17 mouse cellular contexts compared by ENCODE assay signal in the genomic region with DNA sequence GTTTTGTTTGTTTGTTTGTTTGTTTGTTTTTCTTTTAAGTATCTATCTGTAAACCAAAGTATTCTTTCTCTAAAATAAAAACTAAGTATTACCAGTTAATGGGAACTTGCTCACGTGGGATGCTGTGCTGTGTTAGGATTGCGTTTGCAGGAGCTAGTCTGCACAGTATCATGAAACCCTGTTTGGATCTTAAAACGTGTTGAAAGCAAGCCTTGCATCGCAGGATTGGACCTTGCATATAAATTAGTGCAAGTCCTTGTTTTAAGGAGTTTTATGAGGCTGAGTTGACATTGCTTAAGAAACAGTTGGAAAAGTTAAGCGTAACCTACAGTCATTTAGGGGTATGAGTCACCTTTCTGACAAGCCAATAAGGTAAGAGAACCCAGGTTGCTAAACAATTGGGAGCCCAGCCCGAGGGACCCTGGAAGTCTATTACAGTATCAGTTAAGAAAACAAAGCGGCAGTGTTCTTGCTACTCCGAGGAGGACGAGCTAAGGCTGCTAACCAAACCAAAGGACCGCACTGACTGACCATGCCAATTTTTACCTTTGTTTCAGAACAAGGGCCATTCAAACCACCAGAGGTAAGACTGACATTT.
DNase-seq lines count a peak whose midpoint lies in the region; ATAC-seq and TF ChIP-seq lines count a peak whose summit lies in the region.
"Had no signal": no experiment of that assay in that cellular context is flagged by ENCODE, and none has a peak within 500 bp of the region (broad histone marks: within the 10 kb centered on the region; RNA-seq: fewer than 3 reads in every experiment).

No protein-coding gene starts in this region.

- H3K4me2 ChIP-seq in intestine, embryonic 14.5 days (ENCODE audit: low read length), result peak overlapping the region; percentile 30
- peak overlapping the region; percentile 50 for H3K4me2 ChIP-seq in kidney, postnatal 0 days (ENCODE audit: low read length)
- H3K4me2 ChIP-seq in stomach, embryonic 15.5 days, result peak overlapping the region; percentile 31; the same call in 1 of the 2 replicates
- H3K4me2 ChIP-seq: heart, embryonic 15.5 days; liver, embryonic 13.5 days; midbrain, embryonic 12.5 days had no signal

- no peak for TF ChIP-seq CTCF in kidney, postnatal 0 days (IDR thresholded peaks at IDR 0.05; ENCODE audit: low read depth)

- H3K4me1 ChIP-seq in intestine, embryonic 14.5 days (replicated peaks; ENCODE audit: control insufficient read depth, insufficient read depth, low read length), result peaks cover 5% of the 10 kb centered on the region; the same call in 1 of the 2 replicates
- no peaks in the 10 kb centered on the region for H3K4me1 ChIP-seq in kidney, postnatal 0 days (replicated peaks; ENCODE audit: insufficient read depth, low read length)
- 0 out of 2 replicates have a peak, but pooled peaks cover 3% of the 10 kb centered on the region for H3K4me1 ChIP-seq in stomach, embryonic 15.5 days
- peaks cover 6% of the 10 kb centered on the region for H3K4me1 ChIP-seq in heart, embryonic 10.5 days

- peak; percentile 36; the same call in 1 of the 2 replicates for ATAC-seq in intestine, embryonic 14.5 days (replicated peaks; ENCODE audit: low FRiP score, low TSS enrichment, low read depth)
- peak; percentile 41; the same call in 1 of the 2 replicates for ATAC-seq in kidney, postnatal 0 days (replicated peaks; ENCODE audit: low FRiP score, low read depth)
- peak; percentile 66 for ATAC-seq in stomach, embryonic 15.5 days (ENCODE audit: insufficient read depth, low FRiP score, low read depth)
- ATAC-seq in megakaryocyte, adult 5-6 weeks (ENCODE audit: poor library complexity, severe bottlenecking), result no peak
- ATAC-seq: forebrain, embryonic 16.5 days; hindbrain, postnatal 0 days had no signal

- DNase-seq in lung, postnatal 36 days, result peak; percentile 10
- DNase-seq in lung, postnatal 14 days, result no peak
- no peak for DNase-seq in intestine, embryonic 14.5 days (ENCODE audit: low spot score)
- DNase-seq in kidney, postnatal 0 days (ENCODE audit: low spot score), result peak; percentile 22
- no peak for DNase-seq in heart, embryonic 10.5 days (ENCODE audit: low spot score)
- no peak for DNase-seq in cerebellum, adult 18-20 months
- DNase-seq: cerebellum, adult 8-10 months; gastrocnemius, postnatal 36 days; liver, embryonic 13.5 days; right cerebral cortex, postnatal 4 days; thymus, adult 18-20 months had no signal

- H3K4me3 ChIP-seq in intestine, embryonic 14.5 days (ENCODE audit: low read depth, low read length), result peak overlapping the region; percentile 22
- peak overlapping the region; percentile 30 for H3K4me3 ChIP-seq in kidney, postnatal 0 days (replicated peaks; ENCODE audit: low read depth, low read length)
- peak overlapping the region; percentile 25 for H3K4me3 ChIP-seq in stomach, embryonic 15.5 days (replicated peaks)
- no peak overlapping the region for H3K4me3 ChIP-seq in heart, embryonic 10.5 days
- H3K4me3 ChIP-seq: heart, embryonic 15.5 days; liver, embryonic 13.5 days; midbrain, embryonic 12.5 days had no signal

- no peaks in the 10 kb centered on the region for H3K36me3 ChIP-seq in intestine, embryonic 14.5 days (ENCODE audit: control insufficient read depth, insufficient read depth, low read length)
- H3K36me3 ChIP-seq in kidney, postnatal 0 days (ENCODE audit: insufficient read depth, low read length), result no peaks in the 10 kb centered on the region
- H3K36me3 ChIP-seq in stomach, embryonic 15.5 days, result no peaks in the 10 kb centered on the region
- no peaks in the 10 kb centered on the region for H3K36me3 ChIP-seq in heart, embryonic 10.5 days
- H3K36me3 ChIP-seq: heart, embryonic 15.5 days; liver, embryonic 13.5 days; midbrain, embryonic 12.5 days had no signal

- H3K9ac ChIP-seq in intestine, embryonic 14.5 days (ENCODE audit: low read length), result no peak overlapping the region
- peak overlapping the region; percentile 35; the same call in 1 of the 2 replicates for H3K9ac ChIP-seq in kidney, postnatal 0 days (ENCODE audit: low read depth, low read length)
- H3K9ac ChIP-seq in stomach, embryonic 15.5 days, result no peak overlapping the region
- H3K9ac ChIP-seq: heart, embryonic 15.5 days; liver, embryonic 13.5 days; midbrain, embryonic 12.5 days had no signal

- no peaks in the 10 kb centered on the region for H3K27me3 ChIP-seq in intestine, embryonic 14.5 days (replicated peaks; ENCODE audit: control insufficient read depth, insufficient read depth, low read length)
- no peaks in the 10 kb centered on the region for H3K27me3 ChIP-seq in kidney, postnatal 0 days (ENCODE audit: insufficient read depth, low read length)
- no peaks in the 10 kb centered on the region for H3K27me3 ChIP-seq in stomach, embryonic 15.5 days (replicated peaks)
- no peaks in the 10 kb centered on the region for H3K27me3 ChIP-seq in heart, embryonic 10.5 days (ENCODE audit: insufficient read depth, poor library complexity, severe bottlenecking)
- H3K27me3 ChIP-seq: heart, embryonic 15.5 days; liver, embryonic 13.5 days; midbrain, embryonic 12.5 days had no signal

- 42% methylated on average over 10 of the region's 10 CpGs for WGBS in intestine, embryonic 14.5 days
- 51% methylated on average over 10 of the region's 10 CpGs for WGBS in kidney, postnatal 0 days
- WGBS in stomach, embryonic 15.5 days, result 60% methylated on average over 10 of the region's 10 CpGs
- 47% methylated on average over 10 of the region's 10 CpGs for WGBS in heart, embryonic 10.5 days

- H3K9me3 ChIP-seq in intestine, embryonic 14.5 days (ENCODE audit: control insufficient read depth, low read length), result no peaks in the 10 kb centered on the region
- H3K9me3 ChIP-seq in kidney, postnatal 0 days (replicated peaks; ENCODE audit: low read length), result no peaks in the 10 kb centered on the region
- H3K9me3 ChIP-seq in stomach, embryonic 15.5 days, result no peaks in the 10 kb centered on the region
- no peaks in the 10 kb centered on the region for H3K9me3 ChIP-seq in heart, embryonic 10.5 days
- H3K9me3 ChIP-seq: heart, embryonic 15.5 days; liver, embryonic 13.5 days; midbrain, embryonic 12.5 days had no signal

- H3K27ac ChIP-seq in intestine, embryonic 14.5 days (ENCODE audit: low read depth), result no peak overlapping the region
- peak overlapping the region; percentile 76 for H3K27ac ChIP-seq in kidney, postnatal 0 days
- peak overlapping the region; percentile 65; the same call in 1 of the 2 replicates for H3K27ac ChIP-seq in stomach, embryonic 15.5 days
- H3K27ac ChIP-seq in heart, embryonic 10.5 days, result no peak overlapping the region
- H3K27ac ChIP-seq: heart, embryonic 15.5 days; hindbrain, postnatal 0 days; liver, embryonic 13.5 days; midbrain, embryonic 12.5 days had no signal

Comparison
In these comparisons a context has a peak if more than half of its experiments do, and no peak if none do; other contexts are left out.
1. DNase-seq: peak in lung, postnatal 36 days (single experiment) and kidney, postnatal 0 days (single experiment); none in lung, postnatal 14 days (single experiment), intestine, embryonic 14.5 days (single experiment), heart, embryonic 10.5 days (single experiment) and cerebellum, adult 18-20 months (0 of 2).
2. H3K27ac ChIP-seq: peak in kidney, postnatal 0 days (single experiment) and stomach, embryonic 15.5 days (single experiment); none in intestine, embryonic 14.5 days (single experiment) and heart, embryonic 10.5 days (single experiment).
3. Peak in every context shown above with its lines, with median percentiles within 50 percentile points of each other: H3K4me2 ChIP-seq.